In the genomic region with DNA sequence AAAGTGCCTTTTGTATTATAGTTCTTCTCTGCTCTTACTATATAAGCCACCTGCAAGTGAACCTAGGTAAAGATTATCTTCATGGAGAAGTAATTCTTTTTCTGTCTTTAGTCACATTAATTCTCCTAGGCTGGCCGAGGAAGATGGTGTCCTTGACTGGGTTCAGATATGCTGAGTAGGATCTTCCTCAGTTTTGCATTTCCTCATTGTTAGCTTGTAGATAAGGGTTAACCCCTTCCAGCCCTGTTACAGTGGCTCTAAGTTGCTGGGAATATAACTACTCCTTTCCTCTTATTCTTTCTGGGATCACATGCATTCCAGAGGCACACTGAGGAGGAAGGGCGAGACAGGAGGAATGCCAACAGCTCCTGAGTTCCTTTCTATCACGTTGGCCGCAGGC, we compare ENCODE assay signal across 15 mouse cellular contexts. TPM values are rescaled to one million over a fixed set of nuclear protein-coding genes. Genes with fewer than 3 reads are reported as not detected.
DNase-seq lines count a peak whose midpoint lies in the region; ATAC-seq lines count a peak whose summit lies in the region.
"Had no signal": no experiment of that assay in that cellular context is flagged by ENCODE, and none has a peak within 500 bp of the region (broad histone marks: within the 10 kb centered on the region; RNA-seq: fewer than 3 reads in every experiment).

No protein-coding gene starts in this region.

- no peak overlapping the region for H3K9ac ChIP-seq in heart, embryonic 12.5 days
- no peak overlapping the region for H3K9ac ChIP-seq in liver, embryonic 16.5 days (ENCODE audit: low read depth, low read length)
- H3K9ac ChIP-seq in liver, embryonic 11.5 days (ENCODE audit: low read depth, low read length) = no peak overlapping the region
- H3K9ac ChIP-seq: forebrain, embryonic 15.5 days; limb, embryonic 12.5 days had no signal

- 0 out of 2 replicates have a peak, but pooled peaks cover 2% of the 10 kb centered on the region for H3K36me3 ChIP-seq in heart, embryonic 12.5 days
- H3K36me3 ChIP-seq in liver, embryonic 16.5 days (ENCODE audit: control insufficient read depth, insufficient read depth) = no peaks in the 10 kb centered on the region
- H3K36me3 ChIP-seq in liver, embryonic 11.5 days (ENCODE audit: control insufficient read depth, insufficient read depth, low read length) = no peaks in the 10 kb centered on the region
- H3K36me3 ChIP-seq: forebrain, embryonic 15.5 days; limb, embryonic 12.5 days had no signal

- H3K27me3 ChIP-seq in heart, embryonic 12.5 days (replicated peaks) = no peaks in the 10 kb centered on the region
- H3K27me3 ChIP-seq in liver, embryonic 16.5 days (ENCODE audit: control insufficient read depth, insufficient read depth, low read depth, low read length) = no peaks in the 10 kb centered on the region
- H3K27me3 ChIP-seq in liver, embryonic 11.5 days (replicated peaks; ENCODE audit: control insufficient read depth, insufficient read depth, low read length) = no peaks in the 10 kb centered on the region
- H3K27me3 ChIP-seq: forebrain, embryonic 15.5 days; limb, embryonic 12.5 days had no signal

- H3K27ac ChIP-seq in heart, embryonic 12.5 days (ENCODE audit: poor library complexity, severe bottlenecking) = peak overlapping the region; percentile 75
- H3K27ac ChIP-seq in liver, embryonic 16.5 days (ENCODE audit: low read length) = peak overlapping the region; percentile 49
- no peak overlapping the region for H3K27ac ChIP-seq in liver, embryonic 11.5 days (ENCODE audit: low read depth, low read length)
- H3K27ac ChIP-seq in brown adipose tissue, adult 24 weeks (replicated peaks; ENCODE audit: low read depth, low read length) = peak overlapping the region; percentile 84
- H3K27ac ChIP-seq: forebrain, embryonic 15.5 days; hindbrain, postnatal 0 days; limb, embryonic 12.5 days had no signal

- no peaks in the 10 kb centered on the region for H3K9me3 ChIP-seq in heart, embryonic 12.5 days (replicated peaks)
- no peaks in the 10 kb centered on the region for H3K9me3 ChIP-seq in liver, embryonic 16.5 days (replicated peaks; ENCODE audit: control insufficient read depth, low read length)
- H3K9me3 ChIP-seq in liver, embryonic 11.5 days (ENCODE audit: control insufficient read depth, low read length) = no peaks in the 10 kb centered on the region
- H3K9me3 ChIP-seq: forebrain, embryonic 15.5 days; limb, embryonic 12.5 days had no signal

- H3K4me2 ChIP-seq in heart, embryonic 12.5 days = peak overlapping the region; percentile 38
- no peak overlapping the region for H3K4me2 ChIP-seq in liver, embryonic 16.5 days (ENCODE audit: low read depth, low read length)
- H3K4me2 ChIP-seq in liver, embryonic 11.5 days = no peak overlapping the region
- H3K4me2 ChIP-seq: forebrain, embryonic 15.5 days; limb, embryonic 12.5 days; midbrain, embryonic 11.5 days had no signal

- 0 out of 2 replicates have a peak, but pooled peaks have one; percentile 34 for ATAC-seq in heart, embryonic 12.5 days (ENCODE audit: insufficient number of reproducible peaks, low FRiP score)
- ATAC-seq in liver, embryonic 16.5 days (ENCODE audit: low read depth) = no peak
- ATAC-seq in liver, embryonic 11.5 days (replicated peaks; ENCODE audit: low FRiP score) = no peak
- ATAC-seq in megakaryocyte progenitor cell, adult 5-6 weeks (replicated peaks; ENCODE audit: poor library complexity) = peak; percentile 36
- no peak for ATAC-seq in frontal cortex, adult (ENCODE audit: low TSS enrichment)
- ATAC-seq: activated CD4-positive, CD25-positive, alpha-beta regulatory T cell, adult 4 months; forebrain, embryonic 15.5 days; hindbrain, postnatal 0 days had no signal

- no peak overlapping the region for H3K4me3 ChIP-seq in heart, embryonic 12.5 days
- no peak overlapping the region for H3K4me3 ChIP-seq in liver, embryonic 16.5 days (ENCODE audit: low read depth, low read length)
- no peak overlapping the region for H3K4me3 ChIP-seq in liver, embryonic 11.5 days (ENCODE audit: low read depth, low read length)
- no peak overlapping the region for H3K4me3 ChIP-seq in brown adipose tissue, adult 24 weeks (ENCODE audit: insufficient read depth, low read depth, low read length)
- H3K4me3 ChIP-seq: forebrain, embryonic 15.5 days; limb, embryonic 12.5 days had no signal

- H3K4me1 ChIP-seq in heart, embryonic 12.5 days (replicated peaks) = peaks cover 30% of the 10 kb centered on the region
- H3K4me1 ChIP-seq in liver, embryonic 16.5 days (ENCODE audit: control insufficient read depth, low read depth, low read length) = peaks cover 5% of the 10 kb centered on the region
- H3K4me1 ChIP-seq in liver, embryonic 11.5 days (replicated peaks; ENCODE audit: control insufficient read depth, insufficient read depth, low read length) = peaks cover 3% of the 10 kb centered on the region
- H3K4me1 ChIP-seq in brown adipose tissue, adult 24 weeks (ENCODE audit: control insufficient read depth, insufficient read depth, insufficient read length, low read length) = peaks cover 16% of the 10 kb centered on the region
- H3K4me1 ChIP-seq: limb, embryonic 12.5 days had no signal

- 23% methylated on average over 4 of the region's 4 CpGs for WGBS in heart, embryonic 12.5 days
- 40% methylated on average over 4 of the region's 4 CpGs for WGBS in liver, embryonic 16.5 days (ENCODE audit: insufficient replicate concordance)
- WGBS in liver, embryonic 11.5 days = 40% methylated on average over 4 of the region's 4 CpGs

- no peak for DNase-seq in heart, adult 18-20 months
- no peak for DNase-seq in liver, embryonic 11.5 days (ENCODE audit: low spot score)
- no peak for DNase-seq in yolk sac, embryonic 10.5 days (ENCODE audit: low spot score)
- DNase-seq: embryo, embryonic 11 days; thymus, postnatal 25 days had no signal

RNA-seq across cellular contexts. Expression of gene Gpat3, which starts 15.6 kb away (rescaled TPM):
- polyA plus RNA-seq in heart, embryonic 12.5 days (2016; fragmentation: Nextera tagmentation; extraction: Ambion mirVana) = 11.8 and 12.1 TPM in 2 replicates
- total RNA-seq in heart, adult 18-20 months (2021) = 10 to 100 TPM; 19.8 to 26.1 TPM
- 4.9 and 5.0 TPM in 2 replicates for polyA plus RNA-seq in liver, embryonic 16.5 days (2015; fragmentation: Nextera tagmentation; extraction: Ambion mirVana)
- polyA plus RNA-seq in liver, embryonic 11.5 days (2014; fragmentation: Nextera tagmentation; extraction: Ambion mirVana) = 0.60 and 1.2 TPM in 2 replicates
- 10.5 and 11.3 TPM in 2 replicates for polyA plus RNA-seq in brown adipose tissue, adult 24 weeks (2012; ENCODE audit: insufficient read depth, insufficient read length, missing spikeins)
- total RNA-seq in megakaryocyte progenitor cell, adult 5-6 weeks (2015) = 0.07 TPM in 1 of 2 replicates, not detected in the other
- 0.27 and 0.37 TPM in 2 replicates for total RNA-seq in megakaryocyte progenitor cell, adult 5-6 weeks (2017)

RNA-seq across cellular contexts. Expression of gene Abraxas1, which starts 40.4 kb away (rescaled TPM):
- 33.9 and 34.2 TPM in 2 replicates for polyA plus RNA-seq in heart, embryonic 12.5 days (2016; fragmentation: Nextera tagmentation; extraction: Ambion mirVana)
- total RNA-seq in heart, adult 18-20 months (2021) = 10 to 100 TPM in 1 of 2 experiments, 1 to 10 TPM in 1; 8.8 to 11.0 TPM
- polyA plus RNA-seq in liver, embryonic 16.5 days (2015; fragmentation: Nextera tagmentation; extraction: Ambion mirVana) = 13.2 and 13.4 TPM in 2 replicates
- polyA plus RNA-seq in liver, embryonic 11.5 days (2014; fragmentation: Nextera tagmentation; extraction: Ambion mirVana) = 36.8 and 37.4 TPM in 2 replicates
- 9.3 and 11.9 TPM in 2 replicates for polyA plus RNA-seq in brown adipose tissue, adult 24 weeks (2012; ENCODE audit: insufficient read depth, insufficient read length, missing spikeins)
- total RNA-seq in megakaryocyte progenitor cell, adult 5-6 weeks (2015) = 25.6 and 33.5 TPM in 2 replicates
- total RNA-seq in megakaryocyte progenitor cell, adult 5-6 weeks (2017) = 33.9 and 44.7 TPM in 2 replicates

Comparison
In these comparisons a context has a peak if more than half of its experiments do, and no peak if none do; other contexts are left out.
1. ATAC-seq: peak in heart, embryonic 12.5 days (single experiment) and megakaryocyte progenitor cell, adult 5-6 weeks (single experiment); none in liver, embryonic 16.5 days (single experiment), liver, embryonic 11.5 days (single experiment) and frontal cortex, adult (single experiment).